Mouse (Mus musculus) MEL (cell line): ENCODE measurements around the gene Rexo1.

Source experiments
- CTCF ChIP-seq, 3 experiments: IDR thresholded peaks in 2 of 3; conservative IDR thresholded peaks in 1 of 3; 2 replicates each; pipeline ENCODE4 v1.5.1; 2011 to 2012; ENCODE audit warnings: low read length in 3 of 3, low read depth in 2 of 3, mild to moderate bottlenecking in 2 of 3, improper control_type of control experiment in 1 of 3, inconsistent platforms in 1 of 3, mixed read lengths in 1 of 3, moderate library complexity in 1 of 3; ENCODE audit not compliant: control insufficient read depth in 1 of 3, insufficient read depth in 1 of 3, poor library complexity in 1 of 3, severe bottlenecking in 1 of 3
- ELF1 ChIP-seq: IDR thresholded peaks from 2 replicates; pipeline ENCODE4 v1.6.1; 2014; ENCODE audit warnings: low read depth, mild to moderate bottlenecking, inconsistent platforms, low read length, improper control_type of control experiment, moderate library complexity
- HCFC1 ChIP-seq: IDR thresholded peaks from 2 replicates; pipeline ENCODE4 v1.6.1; 2012; ENCODE audit warnings: low read depth, mild to moderate bottlenecking, inconsistent platforms, low read length, improper control_type of control experiment, moderate library complexity
- KAT2A ChIP-seq: conservative IDR thresholded peaks from 2 replicates; pipeline ENCODE4 v1.6.1; 2012; ENCODE audit warnings: low read depth, low read length, improper control_type of control experiment, inconsistent platforms
- NELFE ChIP-seq: IDR thresholded peaks from 2 replicates; pipeline ENCODE4 v1.6.1; 2011; ENCODE audit warnings: low read depth, low read length, improper control_type of control experiment
- SMC3 ChIP-seq: IDR thresholded peaks from 2 replicates; pipeline ENCODE4 v1.6.1; 2011; ENCODE audit warnings: low read depth, low read length, improper control_type of control experiment

DNA sequence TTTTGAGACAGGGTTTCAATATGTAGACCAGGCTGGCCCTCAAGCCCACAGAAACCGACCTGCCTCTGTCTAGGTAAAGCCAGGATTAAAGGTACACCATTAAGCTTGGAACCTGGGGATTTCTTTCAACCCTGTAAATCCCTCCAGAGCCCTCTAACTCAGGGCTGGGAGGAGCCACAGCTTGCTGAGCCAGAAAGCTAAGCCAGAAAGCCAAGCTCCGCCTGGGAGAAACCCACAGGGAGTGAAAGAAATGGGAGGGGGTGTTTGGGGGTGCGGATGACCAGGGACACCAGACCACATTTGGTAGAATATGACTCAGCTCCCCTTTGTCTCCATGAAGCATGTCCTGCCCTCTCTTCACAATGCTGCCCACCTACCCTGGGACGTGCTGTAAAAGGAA is 35.0 kb upstream of the Rexo1 start:
- TF ChIP-seq ELF1 (no peak), HCFC1 (no peak), CTCF (IDR thresholded peaks at IDR 0.05 in 2 of 3, conservative IDR thresholded peaks at IDR 0.05 in 1 of 3; ENCODE audit: control insufficient read depth in 1 of 3, insufficient read depth in 1 of 3, low read depth in 2 of 3, low read length in 3 of 3, poor library complexity in 1 of 3, severe bottlenecking in 1 of 3) (no peak), NELFE (no peak), KAT2A (no peak), SMC3 (no peak)
